Mouse (Mus musculus): ENCODE results near the gene Nt5c3.

The Nt5c3 gene

GRCm38 (mm10) chr6:56835532-56835931 is 88.2 kb downstream of the Nt5c3 start:
- no peak for DNase-seq (ENCODE audit: low spot score)

GRCm38 (mm10) chr6:56834769-56835168 is 89.0 kb downstream of the Nt5c3 start:
- DNase-seq (ENCODE audit: low spot score): no peak

- no peak for DNase-seq (ENCODE audit: low spot score)
Observed at GRCm38 (mm10) chr6:56832830-56833229, 90.9 kb downstream of the Nt5c3 start.

- DNase-seq (ENCODE audit: low spot score): no peak
Observed at GRCm38 (mm10) chr6:56832407-56832796, 91.3 kb downstream of the Nt5c3 start.
